Mouse (Mus musculus): ENCODE data around the gene Fam208a. TPM values are rescaled to one million over a fixed set of nuclear protein-coding genes. Genes with fewer than 3 reads are reported as not detected.

Fam208a gene
- polyA plus RNA-seq, 1 experiment from 2014 or later, result 5.7 TPM

- WGBS, result 73% methylated on average over 2 of the region's 2 CpGs
- Histone ChIP-seq H3K4me2 (replicated peaks; ENCODE audit: low read depth) (no peak overlapping the region), H3K27ac (replicated peaks) (no peak overlapping the region), H3K9me3 (ENCODE audit: control insufficient read depth, low read length) (no peaks in the 10 kb centered on the region), H3K4me1 (replicated peaks; ENCODE audit: control insufficient read depth, insufficient read depth) (no peaks in the 10 kb centered on the region), H3K4me3 (ENCODE audit: low read depth, low read length) (no peak overlapping the region), H3K27me3 (ENCODE audit: control insufficient read depth, insufficient read depth, low read length) (no peaks in the 10 kb centered on the region), H3K9ac (ENCODE audit: low read length) (no peak overlapping the region), H3K36me3 (ENCODE audit: control insufficient read depth, insufficient read depth, low read length) (peaks cover 8% of the 10 kb centered on the region)
- TF ChIP-seq CTCF (IDR thresholded peaks at IDR 0.05; ENCODE audit: low read depth), result no peak
- no peak for TF ChIP-seq EP300 (optimal IDR thresholded peaks at IDR 0.05)
- DNase-seq (ENCODE audit: low spot score) (no peak), ATAC-seq (ENCODE audit: low FRiP score, low TSS enrichment) (no peak)
Observed at GRCm38 (mm10) chr14:27389722-27390121, 38.9 kb upstream of the Fam208a start.

- no peak overlapping the region for H3K4me2 ChIP-seq (replicated peaks; ENCODE audit: low read depth)
- WGBS, result 59% methylated on average over 7 of the region's 7 CpGs
- DNase-seq (ENCODE audit: low spot score) (no peak), ATAC-seq (ENCODE audit: low FRiP score, low TSS enrichment) (no peak)
- TF ChIP-seq CTCF (IDR thresholded peaks at IDR 0.05; ENCODE audit: low read depth), result no peak
- TF ChIP-seq EP300 (optimal IDR thresholded peaks at IDR 0.05), result no peak
- peaks cover 8% of the 10 kb centered on the region for H3K36me3 ChIP-seq (ENCODE audit: control insufficient read depth, insufficient read depth, low read length)
- H3K9ac ChIP-seq (ENCODE audit: low read length), result no peak overlapping the region
- no peaks in the 10 kb centered on the region for H3K27me3 ChIP-seq (ENCODE audit: control insufficient read depth, insufficient read depth, low read length)
- H3K27ac ChIP-seq (replicated peaks), result no peak overlapping the region
- no peaks in the 10 kb centered on the region for H3K9me3 ChIP-seq (ENCODE audit: control insufficient read depth, low read length)
- no peaks in the 10 kb centered on the region for H3K4me1 ChIP-seq (replicated peaks; ENCODE audit: control insufficient read depth, insufficient read depth)
- H3K4me3 ChIP-seq (ENCODE audit: low read depth, low read length), result no peak overlapping the region
Observed at GRCm38 (mm10) chr14:27390663-27391062, 38.0 kb upstream of the Fam208a start.

GRCm38 (mm10) chr14:27391776-27392308, 36.8 kb upstream of the Fam208a start:
- H3K27me3 ChIP-seq (ENCODE audit: control insufficient read depth, insufficient read depth, low read length), result no peaks in the 10 kb centered on the region

GRCm38 (mm10) chr14:27392660-27393059, 36.0 kb upstream of the Fam208a start:
- H3K9me3 ChIP-seq (ENCODE audit: control insufficient read depth, low read length), result no peaks in the 10 kb centered on the region
- ATAC-seq (ENCODE audit: low FRiP score, low TSS enrichment), result no peak
- H3K27me3 ChIP-seq (ENCODE audit: control insufficient read depth, insufficient read depth, low read length), result no peaks in the 10 kb centered on the region
- TF ChIP-seq CTCF (IDR thresholded peaks at IDR 0.05; ENCODE audit: low read depth), result peak; percentile 38
- no peak for TF ChIP-seq EP300 (optimal IDR thresholded peaks at IDR 0.05)
- WGBS, result 97% methylated on average over 2 of the region's 2 CpGs
- H3K4me3 ChIP-seq (ENCODE audit: low read depth, low read length), result no peak overlapping the region
- H3K4me2 ChIP-seq (replicated peaks; ENCODE audit: low read depth), result no peak overlapping the region
- H3K4me1 ChIP-seq (replicated peaks; ENCODE audit: control insufficient read depth, insufficient read depth), result no peaks in the 10 kb centered on the region
- H3K36me3 ChIP-seq (ENCODE audit: control insufficient read depth, insufficient read depth, low read length), result peaks cover 10% of the 10 kb centered on the region
- H3K27ac ChIP-seq (replicated peaks), result no peak overlapping the region
- no peak overlapping the region for H3K9ac ChIP-seq (ENCODE audit: low read length)
- DNase-seq (ENCODE audit: low spot score), result no peak

More at GRCm38 (mm10) chr14:27391776-27392308, 36.8 kb upstream of the Fam208a start:
- Histone ChIP-seq H3K9me3 (ENCODE audit: control insufficient read depth, low read length) (no peaks in the 10 kb centered on the region), H3K36me3 (ENCODE audit: control insufficient read depth, insufficient read depth, low read length) (peaks cover 8% of the 10 kb centered on the region), H3K4me2 (replicated peaks; ENCODE audit: low read depth) (no peak overlapping the region), H3K4me1 (replicated peaks; ENCODE audit: control insufficient read depth, insufficient read depth) (no peaks in the 10 kb centered on the region), H3K27ac (replicated peaks) (no peak overlapping the region), H3K4me3 (ENCODE audit: low read depth, low read length) (no peak overlapping the region), H3K9ac (ENCODE audit: low read length) (no peak overlapping the region)
- TF ChIP-seq CTCF (IDR thresholded peaks at IDR 0.05; ENCODE audit: low read depth) (no peak), EP300 (optimal IDR thresholded peaks at IDR 0.05) (no peak)
- DNase-seq (ENCODE audit: low spot score), result no peak
- 63% methylated on average over 9 of the region's 9 CpGs for WGBS
- no peak for ATAC-seq (ENCODE audit: low FRiP score, low TSS enrichment)

- TF ChIP-seq EP300 (optimal IDR thresholded peaks at IDR 0.05), result no peak
- no peak for TF ChIP-seq CTCF (IDR thresholded peaks at IDR 0.05; ENCODE audit: low read depth)
- DNase-seq (ENCODE audit: low spot score), result no peak
- Histone ChIP-seq H3K9ac (ENCODE audit: low read length) (no peak overlapping the region), H3K4me2 (replicated peaks; ENCODE audit: low read depth) (no peak overlapping the region), H3K27me3 (ENCODE audit: control insufficient read depth, insufficient read depth, low read length) (no peaks in the 10 kb centered on the region), H3K9me3 (ENCODE audit: control insufficient read depth, low read length) (no peaks in the 10 kb centered on the region), H3K36me3 (ENCODE audit: control insufficient read depth, insufficient read depth, low read length) (peaks cover 10% of the 10 kb centered on the region), H3K4me3 (ENCODE audit: low read depth, low read length) (no peak overlapping the region), H3K4me1 (replicated peaks; ENCODE audit: control insufficient read depth, insufficient read depth) (no peaks in the 10 kb centered on the region), H3K27ac (replicated peaks) (no peak overlapping the region)
- no peak for ATAC-seq (ENCODE audit: low FRiP score, low TSS enrichment)
- WGBS, result 59% methylated on average over 10 of the region's 10 CpGs
Observed at GRCm38 (mm10) chr14:27393806-27394205, 34.8 kb upstream of the Fam208a start.

GRCm38 (mm10) chr14:27396424-27396823, 32.2 kb upstream of the Fam208a start:
- WGBS, result 47% methylated on average over 7 of the region's 7 CpGs
- Histone ChIP-seq H3K27me3 (ENCODE audit: control insufficient read depth, insufficient read depth, low read length) (no peaks in the 10 kb centered on the region), H3K9me3 (ENCODE audit: control insufficient read depth, low read length) (no peaks in the 10 kb centered on the region), H3K36me3 (ENCODE audit: control insufficient read depth, insufficient read depth, low read length) (peaks cover 16% of the 10 kb centered on the region), H3K4me3 (ENCODE audit: low read depth, low read length) (no peak overlapping the region), H3K4me2 (replicated peaks; ENCODE audit: low read depth) (no peak overlapping the region), H3K4me1 (replicated peaks; ENCODE audit: control insufficient read depth, insufficient read depth) (no peaks in the 10 kb centered on the region), H3K9ac (ENCODE audit: low read length) (no peak overlapping the region), H3K27ac (replicated peaks) (no peak overlapping the region)
- DNase-seq (ENCODE audit: low spot score) (peak; percentile 47), ATAC-seq (ENCODE audit: low FRiP score, low TSS enrichment) (peak; percentile 51; the same call in 1 of the 2 replicates)
- no peak for TF ChIP-seq EP300 (optimal IDR thresholded peaks at IDR 0.05)
- TF ChIP-seq CTCF (IDR thresholded peaks at IDR 0.05; ENCODE audit: low read depth), result no peak

Data from stomach, postnatal 0 days (tissue).